Mouse (Mus musculus) olfactory bulb, adult 2 months (tissue): ENCODE measurements around the gene Dync1li1.

Experiments used
- CTCF ChIP-seq: fragments of 200-500 bp; IDR thresholded peaks from 2 replicates; pipeline ENCODE4 v1.5.1; 2012; ENCODE audit warnings: low read depth, mild to moderate bottlenecking, low read length, moderate library complexity; ENCODE audit not compliant: insufficient read depth
- POLR2A ChIP-seq: fragments of 200-500 bp; IDR thresholded peaks from 2 replicates; pipeline ENCODE4 v1.6.1; 2012; ENCODE audit warnings: mild to moderate bottlenecking, low read depth, low read length, moderate library complexity; ENCODE audit not compliant: insufficient read depth

GRCm38 (mm10) chr9:114713481-114713880 lies 24.9 kb downstream of the Dync1li1 start:
- TF ChIP-seq CTCF, result no peak
- TF ChIP-seq POLR2A, result no peak
